Mouse (Mus musculus) heart, postnatal 4 days (tissue): ENCODE data around the gene Adprh. TPM values are rescaled to one million over a fixed set of nuclear protein-coding genes. Genes with fewer than 3 reads are reported as not detected.

ENCODE experiments used
- DNase-seq: peaks from one replicate; pipeline ENCODE4 v3.0.0; 2021
- total RNA-seq, 2 experiments: library from RNA; stranded (reverse); gene quantifications; 2 replicates each; pipeline ENCODE4 v1.2.3; 2021

Adprh gene
- total RNA-seq, 2 experiments from 2014 or later: 34.1 to 35.3 TPM

- DNase-seq: no peak
Measured at GRCm38 (mm10) chr16:38395060-38395730, 57.3 kb downstream of the Adprh start.

- DNase-seq: no peak
Measured at GRCm38 (mm10) chr16:38394191-38394618, 58.3 kb downstream of the Adprh start.

Other genes with a start within 250 kb of the Adprh start
- gene Nr1i2, start 157.9 kb downstream of the Adprh start, total RNA-seq: not detected
- under 1 TPM in 1 of 2 experiments, not detected in 1; 0.09 TPM for gene Maats1, start 110.6 kb downstream of the Adprh start, total RNA-seq
- gene Cox17, start 105.7 kb downstream of the Adprh start, total RNA-seq: 100 to 1,000 TPM; 203 to 222 TPM
- 1 to 10 TPM; 1.1 to 1.6 TPM for gene Gm21987, start 105.7 kb downstream of the Adprh start, total RNA-seq
- gene Popdc2, start 90.5 kb downstream of the Adprh start, total RNA-seq: 100 to 1,000 TPM; 764 to 831 TPM
- gene Pla1a, start 19.6 kb downstream of the Adprh start, total RNA-seq: 1 to 10 TPM; 5.8 to 5.9 TPM
- gene Cd80, start 2.9 kb upstream of the Adprh start, total RNA-seq: under 1 TPM; 0.26 to 0.27 TPM
- gene Timmdc1, start 70.0 kb upstream of the Adprh start, total RNA-seq: 10 to 100 TPM; 56.8 to 58.2 TPM
- gene Poglut1, start 97.6 kb upstream of the Adprh start, total RNA-seq: 10 to 100 TPM; 14.0 to 15.4 TPM
- gene Tmem39a, start 106.0 kb upstream of the Adprh start, total RNA-seq: 10 to 100 TPM; 31.2 to 33.6 TPM